Mouse (Mus musculus) urinary bladder, adult 2 months (tissue): ENCODE measurements around the gene Csnk1d. TPM values are rescaled to one million over a fixed set of nuclear protein-coding genes. Genes with fewer than 3 reads are reported as not detected.

ENCODE experiments used
- DNase-seq: peaks from one replicate; pipeline ENCODE4 v3.0.0; 2022; ENCODE audit warnings: low spot score
- polyA plus RNA-seq: library from polyadenylated mRNA; depleted of rRNA; stranded (reverse); fragments of >200 nt; gene quantifications from 2 replicates; pipeline ENCODE4 v1.2.3, GENCODE M21; 2012

The Csnk1d gene
- polyA plus RNA-seq, 1 experiment = 110 TPM

GRCm38 (mm10) chr11:120951731-120952730 lies 39.1 kb downstream of the Csnk1d start:
- DNase-seq = no peak

GRCm38 (mm10) chr11:120951237-120951636 lies 39.9 kb downstream of the Csnk1d start:
- DNase-seq = no peak

GRCm38 (mm10) chr11:120950281-120951202 lies 40.6 kb downstream of the Csnk1d start:
- peak; percentile 59 for DNase-seq

- no peak for DNase-seq
Observed at GRCm38 (mm10) chr11:120949863-120950262, 41.3 kb downstream of the Csnk1d start.

- peak; percentile 48 for DNase-seq
Observed at GRCm38 (mm10) chr11:120948861-120949851, 42.0 kb downstream of the Csnk1d start.

GRCm38 (mm10) chr11:120948328-120948727 lies 42.8 kb downstream of the Csnk1d start, which contains the start of gene Slc16a3:
TSS of gene Slc16a3 (plus strand) at chr11:120948480.
- DNase-seq = no peak

GRCm38 (mm10) chr11:120945926-120946325 lies 45.2 kb downstream of the Csnk1d start:
- no peak for DNase-seq

GRCm38 (mm10) chr11:120945266-120945665 lies 45.9 kb downstream of the Csnk1d start:
- no peak for DNase-seq

GRCm38 (mm10) chr11:120940959-120941358 lies 50.2 kb downstream of the Csnk1d start:
- DNase-seq = no peak

- no peak for DNase-seq
Observed at GRCm38 (mm10) chr11:120939712-120940341, 51.3 kb downstream of the Csnk1d start.

GRCm38 (mm10) chr11:120938795-120939194 lies 52.3 kb downstream of the Csnk1d start:
- no peak for DNase-seq

GRCm38 (mm10) chr11:120937976-120938375 lies 53.2 kb downstream of the Csnk1d start:
- no peak for DNase-seq

- peak; percentile 84 for DNase-seq
Observed at GRCm38 (mm10) chr11:120932564-120933398, 58.3 kb downstream of the Csnk1d start, which contains the start of gene Ccdc57. TSS of gene Ccdc57 (minus strand) at chr11:120932872.

- no peak for DNase-seq
Observed at GRCm38 (mm10) chr11:120931479-120931878, 59.7 kb downstream of the Csnk1d start.

- DNase-seq = no peak
Observed at GRCm38 (mm10) chr11:120928468-120928867, 62.7 kb downstream of the Csnk1d start.

- DNase-seq = no peak
Observed at GRCm38 (mm10) chr11:120922528-120922927, 68.6 kb downstream of the Csnk1d start.

GRCm38 (mm10) chr11:120917756-120918155 lies 73.4 kb downstream of the Csnk1d start:
- no peak for DNase-seq

- DNase-seq = no peak
Observed at GRCm38 (mm10) chr11:120916477-120916876, 74.7 kb downstream of the Csnk1d start.

GRCm38 (mm10) chr11:120913796-120914195 lies 77.3 kb downstream of the Csnk1d start:
- no peak for DNase-seq
